Mouse (Mus musculus): ENCODE measurements around the gene Shank3. TPM values are rescaled to one million over a fixed set of nuclear protein-coding genes. Genes with fewer than 3 reads are reported as not detected.

Shank3 gene
- polyA plus RNA-seq, 1 experiment: 5.6 TPM

DNA sequence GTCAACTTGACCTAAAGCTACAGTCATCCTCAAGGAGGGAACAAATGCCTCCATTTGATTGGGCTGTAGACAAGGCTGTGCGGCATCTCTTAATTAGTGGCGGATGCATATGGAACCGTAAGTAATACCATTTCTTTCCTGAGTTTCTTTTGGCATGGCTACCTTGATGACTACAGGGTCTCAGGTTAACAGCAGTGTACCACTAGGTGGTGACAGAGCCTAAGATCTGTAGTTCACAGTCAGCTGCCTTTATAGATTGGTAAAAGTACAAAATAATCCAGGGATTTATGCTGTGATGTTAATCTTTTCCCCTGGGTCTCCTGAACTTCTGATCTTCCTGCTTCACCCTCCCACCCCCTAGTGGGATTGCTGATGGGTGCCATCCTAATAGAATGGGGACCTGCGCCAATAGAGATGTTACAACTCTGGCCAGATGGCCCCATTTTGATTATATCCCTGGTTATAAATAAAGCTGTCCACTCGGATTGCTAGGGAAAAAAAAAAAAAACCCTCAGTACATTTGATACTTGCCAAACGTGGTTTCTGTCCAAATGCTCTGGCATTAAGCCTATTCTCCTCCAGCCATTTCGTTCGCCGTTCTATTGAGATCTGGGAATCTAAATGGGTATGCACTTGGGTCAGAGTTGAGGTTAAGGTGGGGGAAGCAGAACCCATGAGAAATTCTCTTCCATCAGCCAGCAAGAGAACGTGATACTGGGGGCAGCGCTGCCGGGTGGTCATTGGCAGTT is 106.6 kb downstream of the Shank3 start:
- Histone ChIP-seq H3K9ac (ENCODE audit: low read depth, poor library complexity, severe bottlenecking) (no peak overlapping the region), H3K36me3 (ENCODE audit: control insufficient read depth, insufficient read depth, low read length, poor library complexity, severe bottlenecking) (no peaks in the 10 kb centered on the region), H3K9me3 (replicated peaks; ENCODE audit: control insufficient read depth, insufficient read depth, low read length, poor library complexity, severe bottlenecking) (no peaks in the 10 kb centered on the region), H3K27ac (ENCODE audit: insufficient read depth, low read length) (no peak overlapping the region), H3K4me1 (ENCODE audit: control insufficient read depth, insufficient read depth, low read length) (no peaks in the 10 kb centered on the region), H3K4me3 (ENCODE audit: low read depth, low read length) (no peak overlapping the region), H3K27me3 (ENCODE audit: control insufficient read depth, insufficient read depth, low read length, poor library complexity, severe bottlenecking) (no peaks in the 10 kb centered on the region)
- TF ChIP-seq POLR2A (IDR thresholded peaks at IDR 0.05; ENCODE audit: insufficient read depth, low read length) (no peak), EP300 (IDR thresholded peaks at IDR 0.05; ENCODE audit: insufficient read depth, low read depth, low read length) (no peak), CTCF (IDR thresholded peaks at IDR 0.05; ENCODE audit: low read depth, low read length) (no peak)

DNA sequence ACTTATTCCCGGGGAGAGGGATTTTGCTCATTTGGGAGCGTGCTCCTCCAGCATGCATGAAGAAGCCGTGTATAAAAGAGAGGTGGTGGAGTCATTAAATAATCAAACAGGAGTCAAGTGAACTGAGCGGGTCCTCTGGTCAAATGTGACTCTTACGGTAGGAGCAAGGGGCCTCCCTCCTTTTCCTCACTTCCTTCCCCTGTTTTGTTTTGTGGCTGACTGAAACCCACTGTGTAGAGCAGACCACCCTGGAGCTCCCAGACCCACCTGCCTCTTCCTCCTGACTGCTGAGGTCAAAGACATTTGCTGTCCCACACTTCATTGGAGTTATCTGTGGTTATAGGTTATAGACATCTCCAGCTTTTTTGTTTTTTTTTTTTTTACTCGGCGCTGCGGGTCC is 108.1 kb downstream of the Shank3 start:
- H3K4me3 ChIP-seq (ENCODE audit: low read depth, low read length): no peak overlapping the region
- H3K9ac ChIP-seq (ENCODE audit: low read depth, poor library complexity, severe bottlenecking): no peak overlapping the region
- no peaks in the 10 kb centered on the region for H3K4me1 ChIP-seq (ENCODE audit: control insufficient read depth, insufficient read depth, low read length)
- no peak for TF ChIP-seq POLR2A (IDR thresholded peaks at IDR 0.05; ENCODE audit: insufficient read depth, low read length)
- no peak for TF ChIP-seq CTCF (IDR thresholded peaks at IDR 0.05; ENCODE audit: low read depth, low read length)
- no peak for TF ChIP-seq EP300 (IDR thresholded peaks at IDR 0.05; ENCODE audit: insufficient read depth, low read depth, low read length)
- no peaks in the 10 kb centered on the region for H3K36me3 ChIP-seq (ENCODE audit: control insufficient read depth, insufficient read depth, low read length, poor library complexity, severe bottlenecking)
- H3K27ac ChIP-seq (ENCODE audit: insufficient read depth, low read length): no peak overlapping the region
- H3K9me3 ChIP-seq (replicated peaks; ENCODE audit: control insufficient read depth, insufficient read depth, low read length, poor library complexity, severe bottlenecking): no peaks in the 10 kb centered on the region
- no peaks in the 10 kb centered on the region for H3K27me3 ChIP-seq (ENCODE audit: control insufficient read depth, insufficient read depth, low read length, poor library complexity, severe bottlenecking)

DNA sequence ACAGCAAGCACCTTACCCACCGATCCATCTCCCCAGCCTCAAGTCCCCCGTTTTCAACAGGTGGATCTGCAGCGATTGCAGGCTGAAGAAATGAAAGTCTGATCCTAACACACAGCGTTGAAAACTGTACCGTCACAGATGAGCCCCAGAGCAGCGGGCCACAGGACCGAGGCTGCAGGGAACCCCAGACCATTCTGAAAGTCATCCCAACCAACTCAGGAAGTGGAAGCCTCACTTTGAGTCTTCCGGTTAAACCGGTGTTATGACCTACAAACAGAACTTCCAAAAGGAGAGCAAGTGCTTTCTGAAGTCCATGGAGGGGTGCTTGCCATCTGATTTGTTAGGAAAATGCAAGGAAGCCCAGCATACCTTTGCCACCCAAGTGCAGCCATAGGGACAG is 108.5 kb downstream of the Shank3 start:
- TF ChIP-seq CTCF (IDR thresholded peaks at IDR 0.05; ENCODE audit: low read depth, low read length): no peak
- no peak for TF ChIP-seq POLR2A (IDR thresholded peaks at IDR 0.05; ENCODE audit: insufficient read depth, low read length)
- TF ChIP-seq EP300 (IDR thresholded peaks at IDR 0.05; ENCODE audit: insufficient read depth, low read depth, low read length): no peak
- no peak overlapping the region for H3K4me3 ChIP-seq (ENCODE audit: low read depth, low read length)

More for the DNA sequence above, 108.5 kb downstream of the Shank3 start:
- no peak overlapping the region for H3K9ac ChIP-seq (ENCODE audit: low read depth, poor library complexity, severe bottlenecking)
- H3K27me3 ChIP-seq (ENCODE audit: control insufficient read depth, insufficient read depth, low read length, poor library complexity, severe bottlenecking): no peaks in the 10 kb centered on the region
- H3K36me3 ChIP-seq (ENCODE audit: control insufficient read depth, insufficient read depth, low read length, poor library complexity, severe bottlenecking): no peaks in the 10 kb centered on the region
- H3K9me3 ChIP-seq (replicated peaks; ENCODE audit: control insufficient read depth, insufficient read depth, low read length, poor library complexity, severe bottlenecking): no peaks in the 10 kb centered on the region
- H3K27ac ChIP-seq (ENCODE audit: insufficient read depth, low read length): no peak overlapping the region
- H3K4me1 ChIP-seq (ENCODE audit: control insufficient read depth, insufficient read depth, low read length): no peaks in the 10 kb centered on the region

Other genes with a start within 250 kb of the Shank3 start
- gene Sbf1, start 184.3 kb upstream of the Shank3 start, polyA plus RNA-seq (2011; ENCODE audit: insufficient read depth, insufficient read length, low read depth, missing spikeins): 51.5 and 66.1 TPM in 2 replicates
- gene Adm2, start 176.9 kb upstream of the Shank3 start, polyA plus RNA-seq (2011; ENCODE audit: insufficient read depth, insufficient read length, low read depth, missing spikeins): 1.1 TPM in 1 of 2 replicates, not detected in the other
- not detected in 2 replicates for gene Miox, start 165.2 kb upstream of the Shank3 start, polyA plus RNA-seq (2011; ENCODE audit: insufficient read depth, insufficient read length, low read depth, missing spikeins)
- 41.4 and 42.1 TPM in 2 replicates for gene Lmf2, start 144.0 kb upstream of the Shank3 start, polyA plus RNA-seq (2011; ENCODE audit: insufficient read depth, insufficient read length, low read depth, missing spikeins)
- 164 and 173 TPM in 2 replicates for gene Ncaph2, start 143.9 kb upstream of the Shank3 start, polyA plus RNA-seq (2011; ENCODE audit: insufficient read depth, insufficient read length, low read depth, missing spikeins)
- gene Sco2, start 125.8 kb upstream of the Shank3 start, polyA plus RNA-seq (2011; ENCODE audit: insufficient read depth, insufficient read length, low read depth, missing spikeins): 11.0 and 12.0 TPM in 2 replicates
- gene Tymp, start 122.6 kb upstream of the Shank3 start, polyA plus RNA-seq (2011; ENCODE audit: insufficient read depth, insufficient read length, low read depth, missing spikeins): not detected in 2 replicates
- 1.4 and 2.6 TPM in 2 replicates for gene Odf3b, start 120.3 kb upstream of the Shank3 start, polyA plus RNA-seq (2011; ENCODE audit: insufficient read depth, insufficient read length, low read depth, missing spikeins)
- not detected in 2 replicates for gene Klhdc7b, start 114.7 kb upstream of the Shank3 start, polyA plus RNA-seq (2011; ENCODE audit: insufficient read depth, insufficient read length, low read depth, missing spikeins)
- gene Syce3, start 89.1 kb upstream of the Shank3 start, polyA plus RNA-seq (2011; ENCODE audit: insufficient read depth, insufficient read length, low read depth, missing spikeins): not detected in 2 replicates
- gene Cpt1b, start 73.8 kb upstream of the Shank3 start, polyA plus RNA-seq (2011; ENCODE audit: insufficient read depth, insufficient read length, low read depth, missing spikeins): 4.9 and 6.1 TPM in 2 replicates
- gene C730034F03Rik, start 70.0 kb upstream of the Shank3 start, polyA plus RNA-seq (2011; ENCODE audit: insufficient read depth, insufficient read length, low read depth, missing spikeins): 2.1 and 3.2 TPM in 2 replicates
- not detected in 2 replicates for gene Gm44502, start 69.9 kb upstream of the Shank3 start, polyA plus RNA-seq (2011; ENCODE audit: insufficient read depth, insufficient read length, low read depth, missing spikeins)
- gene Chkb, start 69.7 kb upstream of the Shank3 start, polyA plus RNA-seq (2011; ENCODE audit: insufficient read depth, insufficient read length, low read depth, missing spikeins): 41.3 and 45.7 TPM in 2 replicates
- gene Mapk8ip2, start 45.7 kb upstream of the Shank3 start, polyA plus RNA-seq (2011; ENCODE audit: insufficient read depth, insufficient read length, low read depth, missing spikeins): 4.2 and 4.9 TPM in 2 replicates
- gene Arsa, start 22.2 kb upstream of the Shank3 start, polyA plus RNA-seq (2011; ENCODE audit: insufficient read depth, insufficient read length, low read depth, missing spikeins): 17.9 and 24.9 TPM in 2 replicates
- not detected in 2 replicates for gene Acr, start 68.7 kb downstream of the Shank3 start, polyA plus RNA-seq (2011; ENCODE audit: insufficient read depth, insufficient read length, low read depth, missing spikeins)
- gene Rabl2, start 92.3 kb downstream of the Shank3 start, polyA plus RNA-seq (2011; ENCODE audit: insufficient read depth, insufficient read length, low read depth, missing spikeins): 9.7 and 12.6 TPM in 2 replicates

Measured in ES-Bruce4 (cell line).